Mouse (Mus musculus) G1E (cell line): Measurements from ENCODE around the gene Slc38a1. TPM values are rescaled to one million over a fixed set of nuclear protein-coding genes. Genes with fewer than 3 reads are reported as not detected.

ENCODE experiments used
- ATAC-seq: 2 replicates; pipeline ENCODE4 v1.8.0; 2016; ENCODE audit warnings: mild to moderate bottlenecking; ENCODE audit not compliant: insufficient number of reproducible peaks, poor library complexity, low FRiP score, severe bottlenecking; ENCODE audit errors: extremely low read depth
- DNase-seq: peaks from one replicate; pipeline ENCODE4 v3.0.0; 2012; ENCODE audit warnings: low spot score
- H3K27me3 ChIP-seq: 2 replicates; pipeline ENCODE4 v1.6.1; 2012; ENCODE audit warnings: mild to moderate bottlenecking, low read length, inconsistent platforms; ENCODE audit not compliant: insufficient read depth
- H3K36me3 ChIP-seq: replicated peaks from 2 replicates; pipeline ENCODE3; 2012; ENCODE audit warnings: mild to moderate bottlenecking, inconsistent platforms
- H3K4me1 ChIP-seq: 2 replicates; pipeline ENCODE4 v1.6.1; 2012; ENCODE audit warnings: low read depth, low read length, inconsistent platforms, mixed read lengths; ENCODE audit not compliant: insufficient read depth
- H3K4me3 ChIP-seq: 2 replicates; pipeline ENCODE4 v1.5.1; 2012; ENCODE audit warnings: low read depth, mild to moderate bottlenecking, inconsistent platforms, low read length, moderate library complexity, mixed read lengths
- H3K9me3 ChIP-seq: replicated peaks from 2 replicates; pipeline ENCODE4 v1.6.1; 2012; ENCODE audit warnings: inconsistent platforms
- CTCF ChIP-seq: IDR thresholded peaks from 2 replicates; pipeline ENCODE4 v1.5.1; 2012; ENCODE audit warnings: low read depth, low read length, inconsistent platforms, mixed read lengths
- GATA1 ChIP-seq: IDR thresholded peaks from 2 replicates; pipeline ENCODE4 v1.6.1; 2012; ENCODE audit warnings: borderline replicate concordance, low read length, inconsistent platforms, mixed read lengths
- GATA2 ChIP-seq: IDR thresholded peaks from 2 replicates; pipeline ENCODE4 v1.6.1; 2012; ENCODE audit warnings: low read depth, low read length, inconsistent platforms, borderline replicate concordance
- POLR2AphosphoS5 ChIP-seq: IDR thresholded peaks from 2 replicates; pipeline ENCODE4 v1.6.1; 2012; ENCODE audit warnings: low read depth, low read length, inconsistent platforms; ENCODE audit not compliant: insufficient replicate concordance
- TAL1 ChIP-seq: conservative IDR thresholded peaks from 2 replicates; pipeline ENCODE4 v1.6.1; 2012; ENCODE audit warnings: low read depth, low read length, inconsistent platforms, mixed read lengths
- polyA plus RNA-seq: library from polyadenylated mRNA; stranded (reverse); fragments of >175 nt; gene quantifications from 2 replicates; pipeline ENCODE4 v1.2.3, GENCODE M21; 2012
- total RNA-seq, 2 experiments: library from RNA; stranded (forward) in 1 of 2; stranded (reverse) in 1 of 2; fragments of 200-1000 nt in 1 of 2; fragments of >200 nt in 1 of 2; fragmentation: Nextera tagmentation in 1 of 2; gene quantifications; 2 replicates each; pipeline ENCODE4 v1.2.3; 2014 to 2017

Slc38a1 gene
- total and polyA plus RNA-seq, 3 experiments = 0.55 TPM; not detected in 2

DNA sequence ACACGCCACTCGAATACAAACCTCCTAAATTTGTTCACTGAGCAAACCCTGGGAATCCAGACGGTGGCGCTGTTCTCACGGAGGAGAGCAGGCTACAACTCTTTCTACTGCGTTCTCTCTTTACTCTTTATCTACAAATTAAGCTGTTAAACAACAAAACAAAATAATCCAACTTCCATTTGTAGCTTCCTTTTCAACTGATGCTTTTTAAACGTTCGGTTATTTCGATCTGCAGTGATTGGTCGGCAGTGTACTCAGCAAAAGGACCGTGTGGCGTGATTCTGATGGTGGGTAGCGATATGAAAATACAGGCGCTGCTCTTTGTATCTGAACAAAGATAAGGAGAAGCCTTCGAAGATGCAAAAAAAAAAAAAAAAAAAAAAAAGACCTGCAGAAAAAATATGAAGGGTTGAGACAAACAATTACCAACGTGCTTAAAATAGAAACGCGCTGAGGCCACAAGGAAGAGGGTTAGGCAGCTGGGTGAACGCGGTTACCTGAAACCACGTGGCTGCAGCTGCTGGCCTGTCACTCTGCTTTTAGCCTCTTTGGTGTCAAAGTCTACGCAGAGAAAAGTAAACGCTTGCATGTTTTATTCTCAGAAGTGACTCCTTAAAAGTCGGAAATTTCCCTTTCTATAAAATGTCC, 99.4 kb downstream of the Slc38a1 start:
- no peaks in the 10 kb centered on the region for H3K36me3 ChIP-seq
- H3K27me3 ChIP-seq = no peaks in the 10 kb centered on the region
- DNase-seq (no peak), ATAC-seq (no peak)
- H3K9me3 ChIP-seq = peaks cover 28% of the 10 kb centered on the region
- no peaks in the 10 kb centered on the region for H3K4me1 ChIP-seq
- no peak overlapping the region for H3K4me3 ChIP-seq
- TF ChIP-seq TAL1 (no peak), GATA2 (no peak), POLR2AphosphoS5 (no peak), GATA1 (no peak), CTCF (no peak)

DNA sequence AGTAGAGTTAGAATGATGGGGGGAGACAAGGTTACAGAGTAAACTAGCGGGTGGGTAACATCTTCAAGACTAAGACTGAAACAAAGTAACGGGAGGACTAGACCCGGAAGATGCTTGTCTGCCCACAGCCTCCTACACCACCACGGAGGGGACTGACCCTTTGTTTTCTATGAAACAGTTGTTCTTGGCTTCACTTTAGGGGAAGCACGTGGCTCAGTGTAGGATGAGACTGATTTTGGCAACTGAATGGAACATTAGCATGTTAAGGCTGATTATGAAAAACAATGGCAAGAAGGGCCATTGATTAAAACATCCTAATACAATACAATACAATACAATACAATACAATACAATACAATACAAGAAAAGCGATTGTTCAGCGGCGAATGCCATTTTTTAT, 100.6 kb downstream of the Slc38a1 start:
- peaks cover 23% of the 10 kb centered on the region for H3K9me3 ChIP-seq
- H3K27me3 ChIP-seq = no peaks in the 10 kb centered on the region
- DNase-seq (no peak), ATAC-seq (no peak)
- no peaks in the 10 kb centered on the region for H3K36me3 ChIP-seq
- H3K4me3 ChIP-seq = no peak overlapping the region
- TF ChIP-seq TAL1 (no peak), POLR2AphosphoS5 (no peak), CTCF (no peak), GATA2 (no peak), GATA1 (no peak)
- H3K4me1 ChIP-seq = no peaks in the 10 kb centered on the region

DNA sequence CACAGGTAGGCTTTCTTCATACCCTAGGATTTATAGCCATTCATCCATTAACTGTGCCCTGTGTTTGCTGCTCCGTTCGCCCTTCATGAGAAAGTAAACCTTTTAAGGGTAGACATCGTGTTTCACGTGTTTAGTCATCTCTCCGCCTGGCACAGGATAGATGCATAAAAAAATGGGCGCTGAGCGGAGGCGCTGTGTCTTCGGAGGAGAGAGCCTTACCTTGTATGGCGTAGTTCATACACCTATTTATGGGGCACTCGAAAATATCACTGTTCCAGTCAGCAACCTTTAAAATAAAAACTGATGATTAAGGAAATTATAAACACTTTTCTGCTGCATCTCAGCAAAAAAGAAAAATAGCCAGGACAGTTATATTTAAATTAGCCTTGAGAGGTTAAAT, 105.4 kb downstream of the Slc38a1 start:
- Histone ChIP-seq H3K36me3 (no peaks in the 10 kb centered on the region), H3K27me3 (no peaks in the 10 kb centered on the region), H3K4me3 (no peak overlapping the region), H3K4me1 (no peaks in the 10 kb centered on the region), H3K9me3 (peaks cover 15% of the 10 kb centered on the region)
- ATAC-seq (no peak), DNase-seq (no peak)
- TF ChIP-seq GATA1 = no peak
- TF ChIP-seq POLR2AphosphoS5 = no peak
- no peak for TF ChIP-seq GATA2
- no peak for TF ChIP-seq TAL1
- TF ChIP-seq CTCF = no peak

DNA sequence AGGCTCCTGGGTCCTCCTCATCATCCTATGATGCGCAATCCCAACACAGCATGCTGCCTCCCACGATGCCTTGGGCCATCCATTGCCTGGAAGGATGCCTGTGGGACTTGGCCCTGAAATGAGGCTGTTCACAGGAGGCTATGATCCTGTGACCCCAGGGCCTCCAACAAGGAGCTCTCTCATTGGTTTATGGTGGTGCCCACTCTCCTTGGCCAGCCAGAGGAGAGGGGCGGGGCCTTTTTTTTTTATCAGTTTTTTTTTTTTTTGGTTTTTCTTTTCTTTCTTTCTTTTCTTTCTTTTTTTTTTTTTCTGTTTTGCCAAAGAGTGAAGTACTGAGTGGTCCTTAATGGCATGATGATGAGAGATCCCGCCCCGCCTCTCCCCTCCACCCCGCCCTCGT, 106.3 kb downstream of the Slc38a1 start:
- TF ChIP-seq GATA1 (no peak), TAL1 (no peak), POLR2AphosphoS5 (no peak), CTCF (no peak), GATA2 (no peak)
- DNase-seq (no peak), ATAC-seq (no peak; the same call in 1 of the 2 replicates)
- H3K4me1 ChIP-seq = no peaks in the 10 kb centered on the region
- H3K36me3 ChIP-seq = no peaks in the 10 kb centered on the region
- no peak overlapping the region for H3K4me3 ChIP-seq
- peaks cover 18% of the 10 kb centered on the region for H3K9me3 ChIP-seq
- H3K27me3 ChIP-seq = no peaks in the 10 kb centered on the region

DNA sequence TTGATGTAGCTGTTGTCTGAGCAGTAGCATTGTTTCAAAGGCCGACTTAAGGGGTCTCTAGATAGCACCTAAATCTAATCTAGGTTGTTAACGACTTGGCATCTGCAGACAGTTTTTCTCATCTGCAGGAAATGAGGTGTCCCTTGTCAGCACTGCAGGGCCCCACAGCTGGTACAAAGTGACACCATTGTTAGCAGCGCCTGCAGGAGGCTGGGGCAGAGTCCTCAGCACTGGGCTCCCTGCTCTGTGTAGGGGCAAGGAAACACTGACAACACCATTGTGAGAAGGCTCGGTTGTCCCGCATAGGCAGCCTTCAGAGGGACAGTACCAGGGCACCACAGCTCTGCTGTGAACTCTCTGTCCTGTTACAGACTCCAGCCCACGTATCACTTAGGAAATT, 115.0 kb downstream of the Slc38a1 start:
- no peaks in the 10 kb centered on the region for H3K4me1 ChIP-seq
- ATAC-seq = no peak
- H3K27me3 ChIP-seq = no peaks in the 10 kb centered on the region
- H3K9me3 ChIP-seq = peaks cover 45% of the 10 kb centered on the region
- DNase-seq = no peak
- TF ChIP-seq CTCF (no peak), GATA1 (no peak), POLR2AphosphoS5 (no peak)
- no peaks in the 10 kb centered on the region for H3K36me3 ChIP-seq
- no peak overlapping the region for H3K4me3 ChIP-seq

DNA sequence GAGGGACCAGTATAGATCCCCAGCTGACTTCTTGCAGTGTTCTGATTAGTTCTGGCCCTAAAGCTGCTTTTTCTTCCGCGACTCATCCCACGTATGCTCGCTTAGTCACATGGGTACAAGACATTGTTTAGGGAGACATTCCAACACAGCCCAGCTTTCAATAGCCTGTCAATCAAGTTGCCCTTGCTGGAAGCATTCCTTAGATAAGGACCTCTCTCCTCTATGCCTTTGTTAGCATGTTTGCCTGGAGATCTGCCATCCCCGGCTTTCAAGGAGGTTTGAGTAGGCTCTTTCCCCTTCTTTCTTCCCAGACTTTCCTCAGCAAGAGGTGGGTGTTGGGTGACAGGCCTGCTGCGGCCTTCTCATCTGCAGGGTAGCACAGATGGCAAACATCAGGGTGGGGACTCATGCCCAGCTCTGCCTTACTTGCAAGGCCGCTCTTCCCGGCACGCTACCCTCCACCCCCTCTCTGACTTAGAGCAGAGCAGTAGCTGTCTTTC, 118.4 kb downstream of the Slc38a1 start:
- Histone ChIP-seq H3K36me3 (no peaks in the 10 kb centered on the region), H3K4me1 (no peaks in the 10 kb centered on the region), H3K9me3 (peaks cover 36% of the 10 kb centered on the region), H3K4me3 (no peak overlapping the region), H3K27me3 (no peaks in the 10 kb centered on the region)
- no peak for TF ChIP-seq GATA2
- no peak for TF ChIP-seq POLR2AphosphoS5
- no peak for TF ChIP-seq GATA1
- TF ChIP-seq CTCF = no peak
- no peak for TF ChIP-seq TAL1
- no peak for ATAC-seq
- no peak for DNase-seq

Other genes with a start within 250 kb of the Slc38a1 start
- 206 and 217 TPM in 2 replicates for gene Scaf11, start 182.1 kb downstream of the Slc38a1 start, total RNA-seq (2014; fragmentation: Nextera tagmentation)
- 113 and 146 TPM in 2 replicates for gene Scaf11, start 182.1 kb downstream of the Slc38a1 start, total RNA-seq (2017)
- gene Scaf11, start 182.1 kb downstream of the Slc38a1 start, polyA plus RNA-seq = 28.6 and 47.9 TPM in 2 replicates
- 139 and 146 TPM in 2 replicates for gene Slc38a2, start 56.8 kb upstream of the Slc38a1 start, total RNA-seq (2014; fragmentation: Nextera tagmentation)
- 82.9 and 104 TPM in 2 replicates for gene Slc38a2, start 56.8 kb upstream of the Slc38a1 start, total RNA-seq (2017)
- 23.6 and 24.1 TPM in 2 replicates for gene Slc38a2, start 56.8 kb upstream of the Slc38a1 start, polyA plus RNA-seq